Mouse (Mus musculus) forebrain, embryonic 12.5 days (tissue): ENCODE results near the gene Rap1gap2. TPM values are rescaled to one million over a fixed set of nuclear protein-coding genes. Genes with fewer than 3 reads are reported as not detected.

ENCODE experiments used
- ATAC-seq: fragments of 200-750 bp; cut with Nextera tagmentation; 2 replicates; pipeline ENCODE4 v1.8.0; 2017; ENCODE audit warnings: moderate TSS enrichment; ENCODE audit not compliant: low FRiP score
- H3K27ac ChIP-seq: fragments of 300-500 bp; sonication (generic); 2 replicates; pipeline ENCODE4 v1.5.1; 2016; ENCODE audit warnings: mild to moderate bottlenecking
- H3K27me3 ChIP-seq: fragments of 300-500 bp; sonication (generic); 2 replicates; pipeline ENCODE4 v1.6.1; 2016; ENCODE audit warnings: mild to moderate bottlenecking
- H3K36me3 ChIP-seq: fragments of 300-500 bp; sonication (generic); replicated peaks from 2 replicates; pipeline ENCODE4 v1.6.1; 2016; ENCODE audit warnings: mild to moderate bottlenecking
- H3K4me1 ChIP-seq: fragments of 300-500 bp; sonication (generic); 2 replicates; pipeline ENCODE4 v1.6.1; 2016
- H3K4me2 ChIP-seq: fragments of 300-500 bp; sonication (generic); 2 replicates; pipeline ENCODE4 v1.6.1; 2016; ENCODE audit warnings: mild to moderate bottlenecking, moderate library complexity
- H3K4me3 ChIP-seq: fragments of 300-500 bp; sonication (generic); replicated peaks from 2 replicates; pipeline ENCODE4 v1.5.1; 2016; ENCODE audit warnings: mild to moderate bottlenecking
- H3K9ac ChIP-seq: fragments of 300-500 bp; sonication (generic); 2 replicates; pipeline ENCODE4 v1.6.1; 2016; ENCODE audit warnings: mild to moderate bottlenecking
- H3K9me3 ChIP-seq: fragments of 300-500 bp; sonication (generic); 2 replicates; pipeline ENCODE4 v1.6.1; 2016
- WGBS: fragments of 180-500 bp; shearing (Covaris S2); methylation state at CpG from one replicate; pipeline ENCODE4 v1.1.7; 2016; 5-methylcytosine and 5-hydroxymethylcytosine counted together
- polyA plus RNA-seq: library from polyadenylated mRNA; unstranded; fragments of >200 nt; fragmentation: Nextera tagmentation; extraction: Ambion mirVana; gene quantifications from 2 replicates; pipeline ENCODE4 v1.2.1, GENCODE M21; 2016

Gene Rap1gap2
- polyA plus RNA-seq, 1 experiment from 2014 or later: 4.4 TPM

DNA sequence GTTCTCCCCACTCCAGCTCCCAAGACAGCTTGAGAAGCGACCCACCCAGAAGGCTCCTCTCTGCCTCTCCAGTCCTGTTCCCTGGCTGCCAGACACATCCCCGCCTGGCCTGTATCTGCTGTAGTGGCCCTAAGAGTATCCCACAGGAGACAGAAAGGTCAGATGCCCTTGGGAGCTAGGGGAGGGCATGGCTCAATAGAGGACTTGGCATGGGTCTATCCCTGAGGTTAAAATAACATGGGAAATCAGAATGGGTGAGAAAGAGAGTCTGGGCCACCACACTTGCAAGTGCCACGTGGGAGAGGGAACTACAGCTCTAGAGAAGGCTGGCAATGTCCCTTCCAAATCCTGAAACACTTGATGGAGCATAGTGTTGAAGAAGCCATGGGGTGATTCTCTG, 152.3 kb downstream of the Rap1gap2 start:
- Histone ChIP-seq H3K9me3 (no peaks in the 10 kb centered on the region), H3K4me1 (no peaks in the 10 kb centered on the region), H3K4me2 (no peak overlapping the region), H3K36me3 (no peaks in the 10 kb centered on the region), H3K9ac (no peak overlapping the region), H3K27ac (no peak overlapping the region), H3K27me3 (no peaks in the 10 kb centered on the region), H3K4me3 (no peak overlapping the region)
- ATAC-seq: no peak
- 83% methylated on average over 3 of the region's 3 CpGs for WGBS

DNA sequence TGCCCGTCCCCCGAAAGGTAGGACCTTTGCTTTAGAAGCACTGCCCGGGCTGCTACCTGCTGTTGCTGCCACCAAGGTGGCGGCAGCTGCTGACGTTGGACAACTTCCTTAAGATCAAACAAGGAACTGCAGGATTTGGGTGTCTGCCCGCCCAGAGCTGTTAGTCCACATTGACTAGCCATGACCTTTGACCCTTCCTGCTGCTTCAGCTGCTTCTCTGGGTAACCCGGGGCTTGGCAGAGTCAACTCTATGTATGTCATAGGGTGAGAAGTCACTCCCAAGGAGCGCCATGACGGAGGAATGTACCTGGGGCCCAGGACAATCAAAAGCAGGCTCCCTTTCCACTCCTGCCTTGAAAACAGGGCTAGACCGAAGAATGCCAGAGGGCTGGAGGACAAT, 153.5 kb downstream of the Rap1gap2 start:
- Histone ChIP-seq H3K27me3 (no peaks in the 10 kb centered on the region), H3K9me3 (no peaks in the 10 kb centered on the region), H3K4me2 (no peak overlapping the region), H3K4me1 (no peaks in the 10 kb centered on the region), H3K27ac (no peak overlapping the region), H3K9ac (no peak overlapping the region), H3K36me3 (no peaks in the 10 kb centered on the region), H3K4me3 (no peak overlapping the region)
- 66% methylated on average over 10 of the region's 10 CpGs for WGBS
- ATAC-seq: no peak

DNA sequence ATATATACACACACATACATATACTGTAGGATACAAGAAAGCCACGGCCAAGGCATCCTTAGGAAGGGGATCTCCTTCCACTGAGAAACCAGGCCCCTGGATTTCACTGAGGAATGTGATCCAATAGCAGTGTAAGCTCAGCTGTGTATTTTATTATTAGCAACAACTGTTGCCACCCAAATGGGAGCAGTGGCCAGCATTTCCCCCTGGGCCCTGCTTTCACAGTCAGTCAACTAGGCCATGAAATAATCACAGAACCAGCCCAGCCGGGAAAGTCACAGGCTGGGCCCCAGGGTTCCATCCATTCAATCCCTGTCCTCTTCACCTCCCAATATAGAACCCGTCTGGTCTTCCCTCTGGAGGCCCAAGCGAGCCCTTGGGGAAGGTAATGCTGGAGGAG, 162.2 kb downstream of the Rap1gap2 start:
- Histone ChIP-seq H3K27ac (no peak overlapping the region), H3K4me2 (no peak overlapping the region), H3K4me1 (no peaks in the 10 kb centered on the region), H3K4me3 (no peak overlapping the region), H3K9ac (no peak overlapping the region), H3K36me3 (no peaks in the 10 kb centered on the region), H3K27me3 (no peaks in the 10 kb centered on the region), H3K9me3 (peaks cover 4% of the 10 kb centered on the region; the same call in 1 of the 2 replicates)
- no peak for ATAC-seq
- 61% methylated on average over 4 of the region's 4 CpGs for WGBS

DNA sequence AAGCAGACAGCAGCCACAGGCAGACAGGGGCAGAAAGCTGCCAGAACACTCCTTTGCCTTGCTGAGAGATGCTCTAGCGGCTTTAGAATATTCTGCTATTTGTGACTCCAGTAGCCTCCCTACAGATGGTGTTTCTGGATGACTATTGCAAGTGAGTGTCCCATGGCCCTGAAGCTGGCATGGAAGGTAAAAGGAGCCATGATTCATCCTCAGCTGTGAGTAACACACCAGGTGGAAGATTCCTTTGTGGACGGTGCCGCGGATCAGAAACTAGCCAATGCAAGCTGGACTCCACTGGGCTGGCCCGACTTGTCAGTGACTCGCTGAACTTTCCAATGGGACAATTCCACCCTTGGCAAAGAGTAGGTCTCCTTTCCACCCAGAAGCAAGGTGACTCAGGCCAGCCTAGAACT, 162.7 kb downstream of the Rap1gap2 start:
- no peak for ATAC-seq

DNA sequence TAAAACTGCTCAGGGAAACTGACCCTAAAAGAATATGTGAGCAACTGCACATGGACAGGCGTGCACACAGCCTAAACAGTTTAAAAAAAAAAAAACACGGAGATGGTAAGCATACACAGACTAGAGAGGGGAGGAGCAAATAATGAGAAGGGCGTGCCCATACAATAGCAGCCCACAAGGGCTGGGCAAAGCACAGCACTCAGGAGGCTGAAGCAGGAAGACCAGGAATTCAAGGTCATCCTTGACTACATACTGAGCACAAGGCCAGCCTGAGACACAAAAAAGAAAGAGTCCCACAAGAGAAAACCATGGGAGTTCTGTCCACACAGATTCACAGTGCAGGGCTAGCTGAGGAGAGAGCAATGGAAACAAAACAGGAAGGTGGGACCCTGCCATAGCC, 165.1 kb downstream of the Rap1gap2 start:
- WGBS: 84% methylated on average over 3 of the region's 3 CpGs
- no peak overlapping the region for H3K9ac ChIP-seq
- H3K27ac ChIP-seq: no peak overlapping the region
- no peaks in the 10 kb centered on the region for H3K27me3 ChIP-seq
- H3K36me3 ChIP-seq: no peaks in the 10 kb centered on the region
- peaks cover 4% of the 10 kb centered on the region; the same call in 1 of the 2 replicates for H3K9me3 ChIP-seq
- ATAC-seq: no peak
- no peak overlapping the region for H3K4me2 ChIP-seq
- H3K4me1 ChIP-seq: no peaks in the 10 kb centered on the region
- H3K4me3 ChIP-seq: no peak overlapping the region

More for the DNA sequence above, 162.7 kb downstream of the Rap1gap2 start:
- no peaks in the 10 kb centered on the region for H3K27me3 ChIP-seq
- H3K9me3 ChIP-seq: peaks cover 4% of the 10 kb centered on the region; the same call in 1 of the 2 replicates
- no peaks in the 10 kb centered on the region for H3K4me1 ChIP-seq
- WGBS: 89% methylated on average over 6 of the region's 6 CpGs
- H3K9ac ChIP-seq: no peak overlapping the region
- H3K4me3 ChIP-seq: no peak overlapping the region
- H3K27ac ChIP-seq: no peak overlapping the region
- no peak overlapping the region for H3K4me2 ChIP-seq
- no peaks in the 10 kb centered on the region for H3K36me3 ChIP-seq

DNA sequence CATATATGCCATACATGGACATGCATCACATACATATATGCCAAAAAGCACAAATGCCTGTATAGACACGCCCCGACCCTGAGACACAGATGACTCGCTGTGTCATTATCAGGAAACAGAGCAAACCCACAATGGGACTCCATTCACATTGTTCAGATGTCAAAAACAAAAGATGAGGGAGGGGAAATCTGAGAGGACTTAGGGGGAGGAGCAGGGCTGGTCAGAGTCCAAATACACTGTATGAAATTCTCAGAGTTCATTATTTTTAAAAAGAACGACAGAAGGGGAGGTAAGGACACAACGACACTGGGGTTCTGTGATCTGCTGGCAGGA, 166.8 kb downstream of the Rap1gap2 start:
- whole genome bisulfite sequencing: 89% methylated on average over 5 of the region's 5 CpGs
- no peak for ATAC-seq

DNA sequence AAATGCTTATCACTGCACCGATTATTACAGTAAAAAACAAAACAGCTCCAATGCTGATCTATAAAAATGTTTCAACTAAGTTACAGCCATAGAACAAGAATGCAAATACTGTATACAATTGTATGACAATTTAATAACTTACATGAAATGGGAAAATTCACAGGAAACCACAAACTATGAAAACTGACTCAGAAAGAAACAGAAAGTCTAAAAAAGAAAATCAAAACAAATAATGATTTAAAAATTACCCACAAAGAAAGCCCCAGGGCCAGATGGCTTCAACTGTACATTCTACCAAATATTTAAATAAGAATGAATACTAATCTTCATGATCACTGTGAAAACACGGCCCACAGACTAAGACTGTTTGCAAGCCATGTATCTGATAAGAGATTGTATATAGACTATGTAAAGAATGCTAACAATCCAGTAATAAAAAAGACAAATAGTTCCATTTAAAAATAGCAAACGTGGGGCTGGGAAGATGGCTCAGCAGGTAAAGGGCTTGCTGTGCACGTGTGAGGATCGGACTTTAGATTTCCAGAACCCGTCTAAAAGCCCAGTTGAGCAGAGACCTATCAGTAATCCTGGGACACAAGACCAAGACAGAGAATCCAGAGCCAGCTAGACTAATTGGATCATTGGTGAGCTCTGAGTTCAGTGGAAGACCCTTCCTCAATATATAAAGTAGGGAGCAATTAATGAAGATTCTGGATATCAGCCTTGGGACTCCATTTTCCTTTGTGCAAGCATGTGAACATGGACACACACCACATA, 167.4 kb downstream of the Rap1gap2 start:
- no peak overlapping the region for H3K27ac ChIP-seq
- 90% methylated on average over 6 of the region's 6 CpGs for whole genome bisulfite sequencing
- no peaks in the 10 kb centered on the region for H3K27me3 ChIP-seq
- no peaks in the 10 kb centered on the region for H3K36me3 ChIP-seq
- H3K9ac ChIP-seq: no peak overlapping the region
- no peaks in the 10 kb centered on the region for H3K4me1 ChIP-seq
- no peak overlapping the region for H3K4me3 ChIP-seq
- no peak for ATAC-seq
- H3K9me3 ChIP-seq: peaks cover 4% of the 10 kb centered on the region; the same call in 1 of the 2 replicates
- no peak overlapping the region for H3K4me2 ChIP-seq

More for the DNA sequence above, 166.8 kb downstream of the Rap1gap2 start:
- Histone ChIP-seq H3K27me3 (no peaks in the 10 kb centered on the region), H3K9me3 (peaks cover 4% of the 10 kb centered on the region; the same call in 1 of the 2 replicates), H3K36me3 (no peaks in the 10 kb centered on the region), H3K4me2 (no peak overlapping the region), H3K4me3 (no peak overlapping the region), H3K4me1 (no peaks in the 10 kb centered on the region), H3K9ac (no peak overlapping the region), H3K27ac (no peak overlapping the region)

DNA sequence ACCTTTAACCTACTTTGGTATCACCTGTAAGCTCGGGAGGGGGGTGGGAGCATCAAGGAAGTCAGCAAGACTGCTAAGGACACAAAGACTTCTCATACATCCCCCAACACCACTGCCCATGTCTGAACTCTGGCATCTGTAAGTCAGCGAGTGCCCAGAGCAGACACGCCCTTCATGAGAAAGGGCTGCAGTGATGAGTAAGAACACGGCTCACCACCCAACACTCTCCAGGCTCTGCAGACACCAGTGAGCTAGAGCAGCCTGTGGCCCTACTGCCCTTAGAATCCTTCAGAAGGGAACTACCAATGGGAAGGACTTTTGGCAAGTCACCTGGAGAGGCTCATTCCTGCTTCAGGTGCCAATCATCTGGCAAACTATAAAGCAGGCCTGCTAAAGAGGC, 168.3 kb downstream of the Rap1gap2 start:
- no peak for ATAC-seq
- no peak overlapping the region for H3K9ac ChIP-seq
- no peak overlapping the region for H3K4me3 ChIP-seq
- no peaks in the 10 kb centered on the region for H3K4me1 ChIP-seq
- H3K36me3 ChIP-seq: no peaks in the 10 kb centered on the region
- 87% methylated on average over 4 of the region's 4 CpGs for WGBS
- H3K27ac ChIP-seq: no peak overlapping the region
- no peaks in the 10 kb centered on the region for H3K27me3 ChIP-seq
- H3K4me2 ChIP-seq: no peak overlapping the region
- H3K9me3 ChIP-seq: peaks cover 4% of the 10 kb centered on the region; the same call in 1 of the 2 replicates

DNA sequence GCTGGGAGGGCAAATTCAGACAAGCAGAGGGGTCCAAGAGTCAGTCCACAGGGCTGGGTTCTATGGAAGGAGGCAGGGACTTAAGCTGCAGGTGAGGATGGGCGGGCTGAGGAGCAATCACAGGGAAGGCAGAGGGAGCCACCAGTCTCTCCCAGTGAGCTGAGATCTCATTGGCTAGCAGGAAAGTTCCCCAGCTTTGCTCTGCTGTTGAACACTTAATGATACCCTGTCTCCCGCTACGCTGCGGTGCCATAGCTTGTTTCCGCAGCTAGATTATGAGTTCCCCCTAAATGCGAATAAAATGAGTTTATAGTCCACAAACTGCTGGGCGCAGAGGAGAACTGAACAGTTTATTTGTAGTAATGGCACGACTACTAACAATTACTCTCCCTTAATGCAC, 170.6 kb downstream of the Rap1gap2 start:
- Histone ChIP-seq H3K36me3 (no peaks in the 10 kb centered on the region), H3K4me1 (no peaks in the 10 kb centered on the region), H3K27ac (no peak overlapping the region), H3K4me2 (no peak overlapping the region), H3K9ac (no peak overlapping the region), H3K27me3 (no peaks in the 10 kb centered on the region), H3K4me3 (no peak overlapping the region), H3K9me3 (peaks cover 4% of the 10 kb centered on the region; the same call in 1 of the 2 replicates)
- no peak for ATAC-seq
- 82% methylated on average over 8 of the region's 8 CpGs for WGBS

DNA sequence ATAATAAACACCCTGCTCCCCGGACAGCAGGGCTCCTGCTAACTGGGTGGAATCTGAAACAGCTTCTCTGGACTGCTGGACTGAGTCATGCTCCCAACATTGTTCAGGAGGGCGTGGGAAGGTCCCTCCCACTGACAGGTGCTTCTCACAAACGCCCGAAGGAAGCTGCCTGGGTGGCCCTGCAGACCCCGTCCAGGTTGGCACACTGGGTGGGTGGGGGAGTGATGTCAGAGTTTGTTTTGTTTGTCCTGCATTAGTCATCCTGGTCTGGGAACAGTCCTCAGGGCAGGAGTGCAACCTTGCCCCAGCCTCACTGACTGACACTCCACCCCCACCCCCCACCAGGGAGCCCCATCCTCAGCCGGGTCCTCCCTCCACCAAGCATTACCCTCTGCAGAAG, 171.5 kb downstream of the Rap1gap2 start:
- no peaks in the 10 kb centered on the region for H3K9me3 ChIP-seq
- H3K9ac ChIP-seq: no peak overlapping the region
- H3K27ac ChIP-seq: no peak overlapping the region
- no peaks in the 10 kb centered on the region for H3K36me3 ChIP-seq
- no peaks in the 10 kb centered on the region for H3K4me1 ChIP-seq
- no peak overlapping the region for H3K4me2 ChIP-seq
- WGBS: 73% methylated on average over 6 of the region's 6 CpGs
- no peaks in the 10 kb centered on the region for H3K27me3 ChIP-seq
- no peak for ATAC-seq
- H3K4me3 ChIP-seq: no peak overlapping the region

DNA sequence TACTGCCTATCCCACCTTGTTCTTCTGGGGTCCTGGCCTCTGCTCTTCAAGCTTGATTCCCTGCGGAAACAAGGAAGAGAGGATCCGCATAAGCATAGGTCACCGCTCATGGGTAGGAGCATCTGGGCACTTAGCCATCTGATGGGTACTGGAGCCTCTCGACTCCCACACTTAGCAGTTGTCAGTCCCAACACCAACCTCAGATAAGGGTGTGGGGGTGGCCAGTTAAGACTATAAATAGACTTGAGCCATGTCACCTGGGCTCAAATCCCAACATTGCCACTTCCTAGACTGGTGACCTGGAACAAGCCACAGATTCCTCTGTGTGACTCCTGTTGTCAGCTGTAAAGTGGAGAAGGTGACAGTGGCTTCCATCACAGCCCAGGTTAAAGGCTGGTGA, 172.5 kb downstream of the Rap1gap2 start:
- H3K27ac ChIP-seq: no peak overlapping the region
- H3K4me3 ChIP-seq: no peak overlapping the region
- no peaks in the 10 kb centered on the region for H3K9me3 ChIP-seq
- H3K9ac ChIP-seq: no peak overlapping the region
- no peaks in the 10 kb centered on the region for H3K4me1 ChIP-seq
- ATAC-seq: no peak
- 93% methylated on average over 4 of the region's 4 CpGs for WGBS
- no peaks in the 10 kb centered on the region for H3K27me3 ChIP-seq
- H3K4me2 ChIP-seq: no peak overlapping the region
- H3K36me3 ChIP-seq: no peaks in the 10 kb centered on the region

DNA sequence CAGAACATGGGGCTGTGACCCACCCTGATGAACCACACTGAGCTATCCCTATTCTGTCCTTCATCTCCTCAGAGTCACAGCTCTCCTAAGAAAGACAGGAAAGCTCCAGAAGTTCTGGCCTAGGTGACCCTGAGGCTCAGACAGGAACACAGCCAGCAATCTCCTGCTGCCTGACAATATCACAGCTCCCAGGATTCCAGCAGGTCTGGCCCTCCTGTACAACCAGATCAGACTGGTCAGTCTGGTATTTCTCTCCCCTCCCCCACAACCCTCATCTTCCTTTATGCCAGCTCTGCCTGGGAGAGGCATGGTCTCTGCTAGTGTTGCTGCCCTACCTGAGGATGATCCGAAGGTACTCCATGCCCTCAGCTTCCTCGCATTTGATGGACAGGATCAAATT, 175.3 kb downstream of the Rap1gap2 start:
- Histone ChIP-seq H3K36me3 (no peaks in the 10 kb centered on the region), H3K27me3 (no peaks in the 10 kb centered on the region), H3K4me3 (no peak overlapping the region), H3K9ac (no peak overlapping the region), H3K4me2 (no peak overlapping the region), H3K9me3 (no peaks in the 10 kb centered on the region), H3K27ac (no peak overlapping the region), H3K4me1 (no peaks in the 10 kb centered on the region)
- WGBS: 85% methylated on average over 2 of the region's 2 CpGs
- no peak for ATAC-seq

DNA sequence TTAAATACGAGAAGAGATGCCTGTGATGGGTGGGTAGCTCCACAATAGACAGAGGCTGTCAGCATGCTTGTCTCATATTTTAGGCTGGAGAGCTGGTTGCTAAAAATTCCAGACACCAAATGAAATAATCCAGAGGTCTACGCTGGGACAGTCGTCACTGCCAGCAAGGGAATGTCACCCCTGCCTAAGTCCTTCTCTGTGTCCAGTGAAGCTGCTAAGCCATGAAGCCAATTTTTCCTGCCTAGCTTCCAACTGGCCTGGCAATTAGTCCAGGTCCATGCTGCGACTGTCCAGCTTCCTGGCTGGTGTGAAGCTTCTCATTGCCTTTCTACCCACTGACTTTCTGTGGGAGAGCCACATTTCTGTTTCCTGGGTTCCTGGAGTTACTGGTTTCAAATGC, 177.7 kb downstream of the Rap1gap2 start:
- H3K4me1 ChIP-seq: peaks cover 7% of the 10 kb centered on the region
- H3K4me2 ChIP-seq: no peak overlapping the region
- no peaks in the 10 kb centered on the region for H3K9me3 ChIP-seq
- WGBS: 85% methylated on average over 4 of the region's 4 CpGs
- no peak for ATAC-seq
- H3K36me3 ChIP-seq: no peaks in the 10 kb centered on the region
- no peaks in the 10 kb centered on the region for H3K27me3 ChIP-seq
- no peak overlapping the region for H3K9ac ChIP-seq
- H3K27ac ChIP-seq: no peak overlapping the region
- no peak overlapping the region for H3K4me3 ChIP-seq
